Comparison of ENCODE assay signal across 8 mouse cellular contexts in the genomic region with DNA sequence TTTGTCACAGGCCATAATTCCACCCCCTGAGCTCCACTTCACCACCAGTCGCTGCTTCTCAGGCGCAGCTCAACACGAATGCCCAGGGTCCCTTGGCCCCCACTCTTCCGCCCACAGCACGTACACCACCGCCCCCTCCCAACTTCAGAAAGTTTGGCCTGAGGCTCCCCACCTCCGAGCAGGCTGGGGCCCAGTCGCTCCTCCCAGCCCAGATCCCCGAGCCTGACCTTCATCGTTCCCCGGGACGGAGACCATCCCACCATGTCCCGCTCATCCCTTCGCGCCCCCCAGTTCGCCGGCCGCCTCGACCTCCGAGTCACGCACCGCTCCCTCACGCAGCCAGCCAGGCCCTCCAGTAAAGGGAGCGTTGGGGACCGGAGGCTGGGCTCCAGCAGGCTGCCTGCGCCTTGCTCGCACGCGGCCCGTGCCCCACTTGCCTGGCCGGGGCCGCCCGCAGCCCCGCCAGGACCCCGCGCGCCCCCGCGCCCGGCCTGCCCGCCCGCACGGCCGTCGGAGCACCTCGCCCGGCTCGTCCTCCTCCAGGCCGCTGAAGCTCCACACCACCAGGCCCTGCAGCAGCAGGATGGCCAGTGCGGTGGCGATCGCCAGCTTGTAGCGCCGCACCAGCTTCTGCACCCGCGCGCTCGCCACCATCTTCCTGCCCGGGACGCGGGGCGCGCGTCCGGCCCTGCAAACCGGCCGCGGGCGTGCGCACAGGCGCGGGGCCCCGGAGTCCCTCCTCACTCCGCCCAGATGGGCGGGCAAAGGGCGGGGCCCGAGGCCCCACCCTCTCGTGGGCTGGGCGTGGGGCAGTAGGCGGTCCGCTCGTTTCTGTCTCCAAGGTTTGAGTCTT. TPM values are rescaled to one million over a fixed set of nuclear protein-coding genes. Genes with fewer than 3 reads are reported as not detected.
DNase-seq lines count a peak whose midpoint lies in the region; ATAC-seq lines count a peak whose summit lies in the region.

TSS of gene Xylt2 (minus strand) at position 762 of the 853 bp plus-strand sequence.

- intact Hi-C loops in gastrocnemius, postnatal 14 days (cut with DNase I; ENCODE audit: low total_unique reads): no loop called here
- intact Hi-C loops in left cerebral cortex, postnatal 10 days (cut with DNase I): no loop called here

- ATAC-seq in inflammation-experienced regulatory T-cells, adult 6 months: peak; percentile 90
- peak; percentile 94 for ATAC-seq in megakaryocyte-erythroid progenitor cell, adult 5-6 weeks (replicated peaks; ENCODE audit: low FRiP score, low TSS enrichment, poor library complexity, severe bottlenecking)

- DNase-seq in adipocyte (ENCODE audit: low spot score): peak; percentile 87
- DNase-seq in embryo, embryonic 10 days (ENCODE audit: low spot score): peak; percentile 86
- DNase-seq in gastrocnemius, postnatal 14 days: peak; percentile 92
- peak; percentile 84 to 94 for DNase-seq in left cerebral cortex, postnatal 10 days (ENCODE audit: extremely low spot score in 1 of 2, low spot score in 2 of 2)
- DNase-seq in right cerebral cortex, postnatal 25 days: peak; percentile 91
- DNase-seq in urinary bladder, postnatal 4 days (ENCODE audit: low spot score in 2 of 2): peak; percentile 91

RNA-seq across cellular contexts. Expression of gene Xylt2, which starts in this region (rescaled TPM):
- 1 to 10 TPM; 6.6 to 7.8 TPM for total RNA-seq in gastrocnemius, postnatal 14 days (2021)
- polyA plus RNA-seq in inflammation-experienced regulatory T-cells, adult 6 months (2017; shearing (Covaris generic)): 1 to 10 TPM; 3.2 to 7.4 (median 7.0) TPM
- total RNA-seq in left cerebral cortex, postnatal 10 days (2021): 10 to 100 TPM; 21.8 to 25.7 TPM
- total RNA-seq in megakaryocyte-erythroid progenitor cell, adult 5-6 weeks (2014; fragmentation: Nextera tagmentation): 4.8 and 5.2 TPM in 2 replicates
- total RNA-seq in megakaryocyte-erythroid progenitor cell, adult 5-6 weeks (2017): 3.8 and 5.0 TPM in 2 replicates

Comparison
In these comparisons a context has a peak if more than half of its experiments do, and no peak if none do; other contexts are left out.
1. Peak in every context shown above with its lines: DNase-seq and ATAC-seq.